Mouse (Mus musculus): ENCODE results near the gene Tamm41.

- TF ChIP-seq CTCF (IDR thresholded peaks at IDR 0.05; ENCODE audit: extremely low read depth, insufficient read length, insufficient replicate concordance, low read depth, low read length): no peak
- TF ChIP-seq POLR2A (IDR thresholded peaks at IDR 0.05; ENCODE audit: low read depth, low read length): no peak
Measured at GRCm38 (mm10) chr6:115062605-115063350, 25.1 kb upstream of the Tamm41 start.

All from small intestine, adult 2 months (tissue).